Mouse (Mus musculus) intestine, postnatal 0 days (tissue): ENCODE measurements around the gene Tsga10. TPM values are rescaled to one million over a fixed set of nuclear protein-coding genes. Genes with fewer than 3 reads are reported as not detected.
A peak's percentile ranks its signal among the peaks of the same experiment; 100 is the strongest.

ENCODE experiments used
- ATAC-seq: fragments of 200-750 bp; cut with Nextera tagmentation; 2 replicates; pipeline ENCODE4 v1.8.0; 2017; ENCODE audit warnings: mild to moderate bottlenecking, moderate TSS enrichment, moderate library complexity
- H3K27ac ChIP-seq: fragments of 300-500 bp; sonication (generic); 2 replicates; pipeline ENCODE4 v1.5.1; 2014; ENCODE audit warnings: mild to moderate bottlenecking, low read depth, low read length, moderate library complexity
- H3K27me3 ChIP-seq: fragments of 300-500 bp; sonication (generic); replicated peaks from 2 replicates; pipeline ENCODE4 v1.6.1; 2014; ENCODE audit warnings: low read length, mixed read lengths; ENCODE audit not compliant: control insufficient read depth, insufficient read depth
- H3K36me3 ChIP-seq: fragments of 300-500 bp; sonication (generic); 2 replicates; pipeline ENCODE4 v1.6.1; 2014; ENCODE audit warnings: mild to moderate bottlenecking, moderate library complexity; ENCODE audit not compliant: control insufficient read depth, insufficient read depth
- H3K4me1 ChIP-seq: fragments of 300-500 bp; sonication (generic); replicated peaks from 2 replicates; pipeline ENCODE4 v1.6.1; 2014; ENCODE audit warnings: antibody characterized with exemption, low read length, mixed read lengths; ENCODE audit not compliant: control insufficient read depth, insufficient read depth
- H3K4me2 ChIP-seq: fragments of 300-500 bp; sonication (generic); replicated peaks from 2 replicates; pipeline ENCODE4 v1.6.1; 2014; ENCODE audit warnings: low read depth, mild to moderate bottlenecking, moderate library complexity
- H3K4me3 ChIP-seq: fragments of 300-500 bp; sonication (generic); 2 replicates; pipeline ENCODE4 v1.5.1; 2014; ENCODE audit warnings: low read depth, low read length
- H3K9ac ChIP-seq: fragments of 300-500 bp; sonication (generic); 2 replicates; pipeline ENCODE4 v1.6.1; 2014; ENCODE audit warnings: mild to moderate bottlenecking, low read depth, low read length
- H3K9me3 ChIP-seq: fragments of 300-500 bp; sonication (generic); 2 replicates; pipeline ENCODE4 v1.6.1; 2016; ENCODE audit warnings: mixed run types; ENCODE audit not compliant: control insufficient read depth
- CTCF ChIP-seq: sonication (generic); IDR thresholded peaks from 2 replicates; pipeline ENCODE4 v1.5.1; 2016; ENCODE audit warnings: low read depth, mild to moderate bottlenecking, control low read depth, antibody characterized with exemption, moderate library complexity
- WGBS: fragments of 180-500 bp; shearing (Covaris S2); extraction: QIAGEN DNeasy Blood & Tissue Kit; methylation state at CpG from one replicate; pipeline ENCODE4 v1.1.7; 2014; 5-methylcytosine and 5-hydroxymethylcytosine counted together
- polyA plus RNA-seq: library from polyadenylated mRNA; unstranded; fragments of >200 nt; fragmentation: Nextera tagmentation; extraction: Ambion mirVana; gene quantifications from 2 replicates; pipeline ENCODE4 v1.2.1, GENCODE M21; 2015

Tsga10 gene
- polyA plus RNA-seq, 1 experiment from 2014 or later, result 2.0 TPM

- Histone ChIP-seq H3K4me2 (peak within 1 kb of the TSS; percentile 77), H3K27ac (peak within 1 kb of the TSS; percentile 87), H3K27me3 (no peaks in the 10 kb centered on the region), H3K9me3 (no peaks in the 10 kb centered on the region), H3K9ac (peak within 1 kb of the TSS; percentile 70), H3K4me1 (0 out of 2 replicates have a peak, but pooled peaks cover 7% of the 10 kb centered on the region), H3K36me3 (peaks cover 2% of the 10 kb centered on the region), H3K4me3 (peak within 1 kb of the TSS; percentile 85)
- under 1% methylated on average over 41 of the region's 41 CpGs for WGBS
- peak; percentile 90 for ATAC-seq
- TF ChIP-seq CTCF, result peak; percentile 25; the same call in 1 of the 2 replicates
Measured at GRCm38 (mm10) chr1:37890025-37890652, 23.9 kb upstream of the Tsga10 start, which contains the start of the genes Mitd1 and Mrpl30. Gene Mitd1 (minus strand): TSS chr1:37890411. Gene Mrpl30 (plus strand): TSS chr1:37890477.

GRCm38 (mm10) chr1:37889206-37889605, 23.0 kb upstream of the Tsga10 start:
- Histone ChIP-seq H3K4me3 (peak overlapping the region; percentile 85), H3K4me2 (peak overlapping the region; percentile 77), H3K27me3 (no peaks in the 10 kb centered on the region), H3K9me3 (no peaks in the 10 kb centered on the region), H3K27ac (0 out of 2 replicates have a peak overlapping the region, but pooled peaks have one; percentile 87), H3K4me1 (0 out of 2 replicates have a peak, but pooled peaks cover 7% of the 10 kb centered on the region), H3K9ac (peak overlapping the region; percentile 70), H3K36me3 (peaks cover 10% of the 10 kb centered on the region)
- no peak for TF ChIP-seq CTCF
- WGBS, result 81% methylated on average over 7 of the region's 7 CpGs
- no peak for ATAC-seq

GRCm38 (mm10) chr1:37884451-37884850, 18.2 kb upstream of the Tsga10 start:
- Histone ChIP-seq H3K9ac (no peak overlapping the region), H3K4me2 (no peak overlapping the region), H3K36me3 (peaks cover 50% of the 10 kb centered on the region), H3K4me3 (no peak overlapping the region), H3K27me3 (no peaks in the 10 kb centered on the region), H3K27ac (no peak overlapping the region), H3K4me1 (0 out of 2 replicates have a peak, but pooled peaks cover 5% of the 10 kb centered on the region), H3K9me3 (no peaks in the 10 kb centered on the region)
- no peak for TF ChIP-seq CTCF
- ATAC-seq, result no peak; the same call in 1 of the 2 replicates
- WGBS, result 81% methylated on average over 4 of the region's 4 CpGs

- no peak overlapping the region for H3K27ac ChIP-seq
- ATAC-seq, result no peak
- 85% methylated on average over 4 of the region's 4 CpGs for WGBS
Measured at GRCm38 (mm10) chr1:37883411-37883810, 17.2 kb upstream of the Tsga10 start.

GRCm38 (mm10) chr1:37877736-37878460, 11.7 kb upstream of the Tsga10 start:
- TF ChIP-seq CTCF, result no peak
- Histone ChIP-seq H3K36me3 (peaks cover 73% of the 10 kb centered on the region), H3K9me3 (no peaks in the 10 kb centered on the region), H3K27me3 (no peaks in the 10 kb centered on the region), H3K27ac (no peak overlapping the region), H3K4me3 (no peak overlapping the region), H3K4me1 (no peaks in the 10 kb centered on the region), H3K4me2 (no peak overlapping the region), H3K9ac (no peak overlapping the region)
- no peak for ATAC-seq
- WGBS, result 95% methylated on average over 13 of the region's 13 CpGs

More at GRCm38 (mm10) chr1:37883411-37883810, 17.2 kb upstream of the Tsga10 start:
- peaks cover 60% of the 10 kb centered on the region for H3K36me3 ChIP-seq
- no peaks in the 10 kb centered on the region for H3K27me3 ChIP-seq
- no peaks in the 10 kb centered on the region for H3K4me1 ChIP-seq
- H3K9ac ChIP-seq, result no peak overlapping the region
- no peak overlapping the region for H3K4me2 ChIP-seq
- H3K9me3 ChIP-seq, result no peaks in the 10 kb centered on the region
- TF ChIP-seq CTCF, result no peak
- no peak overlapping the region for H3K4me3 ChIP-seq

GRCm38 (mm10) chr1:37873157-37873556, 6.9 kb upstream of the Tsga10 start:
- no peak for TF ChIP-seq CTCF
- no peak overlapping the region for H3K4me3 ChIP-seq
- H3K4me1 ChIP-seq, result no peaks in the 10 kb centered on the region
- H3K9ac ChIP-seq, result no peak overlapping the region
- H3K36me3 ChIP-seq, result peaks cover 29% of the 10 kb centered on the region
- ATAC-seq, result no peak
- WGBS, result 54% methylated on average over 4 of the region's 4 CpGs
- no peaks in the 10 kb centered on the region for H3K27me3 ChIP-seq
- no peak overlapping the region for H3K27ac ChIP-seq
- H3K4me2 ChIP-seq, result peak overlapping the region; percentile 79
- no peaks in the 10 kb centered on the region for H3K9me3 ChIP-seq
